Mouse (Mus musculus): ENCODE results near the gene Slc3a2. TPM values are rescaled to one million over a fixed set of nuclear protein-coding genes. Genes with fewer than 3 reads are reported as not detected.

Slc3a2 gene
- total and polyA plus RNA-seq, 3 experiments, result 41.0 to 61.1 (median 42.2) TPM

GRCm38 (mm10) chr19:8725081-8725613, 2.0 kb upstream of the Slc3a2 start:
- whole genome bisulfite sequencing, result 65% methylated on average over 4 of the region's 4 CpGs
- no peak for TF ChIP-seq CTCF (IDR thresholded peaks at IDR 0.05)
- TF ChIP-seq POLR2A (IDR thresholded peaks at IDR 0.05; ENCODE audit: insufficient read depth, low read depth, low read length), result no peak
- TF ChIP-seq EP300 (IDR thresholded peaks at IDR 0.05; ENCODE audit: insufficient read depth, low read depth, low read length), result no peak
- Histone ChIP-seq H3K79me2 (replicated peaks; ENCODE audit: control insufficient read depth, insufficient read depth, low read length) (no peaks in the 10 kb centered on the region; the same call in 1 of the 2 replicates), H3K4me1 (ENCODE audit: control insufficient read depth, insufficient read depth, low read length) (peaks cover 2% of the 10 kb centered on the region), H3K27me3 (ENCODE audit: control insufficient read depth, insufficient read depth, low read length) (no peaks in the 10 kb centered on the region), H3K4me3 (no peak overlapping the region), H3K9ac (ENCODE audit: low read depth, low read length) (no peak overlapping the region), H3K27ac (no peak overlapping the region), H3K36me3 (ENCODE audit: control insufficient read depth, insufficient read depth, low read length) (peaks cover 31% of the 10 kb centered on the region)
- no peak for DNase-seq
- intact Hi-C loops (cut with DNase I), result no loop called here

GRCm38 (mm10) chr19:8724392-8724791, 1.2 kb upstream of the Slc3a2 start:
- WGBS, result 10% methylated on average over 2 of the region's 2 CpGs
- DNase-seq, result no peak
- TF ChIP-seq EP300 (IDR thresholded peaks at IDR 0.05; ENCODE audit: insufficient read depth, low read depth, low read length), result no peak
- no peak for TF ChIP-seq CTCF (IDR thresholded peaks at IDR 0.05)
- no peak for TF ChIP-seq POLR2A (IDR thresholded peaks at IDR 0.05; ENCODE audit: insufficient read depth, low read depth, low read length)
- Histone ChIP-seq H3K36me3 (ENCODE audit: control insufficient read depth, insufficient read depth, low read length) (peaks cover 31% of the 10 kb centered on the region), H3K4me3 (peak overlapping the region; percentile 58; the same call in 1 of the 2 replicates), H3K79me2 (replicated peaks; ENCODE audit: control insufficient read depth, insufficient read depth, low read length) (no peaks in the 10 kb centered on the region; the same call in 1 of the 2 replicates), H3K4me1 (ENCODE audit: control insufficient read depth, insufficient read depth, low read length) (peaks cover 2% of the 10 kb centered on the region), H3K27me3 (ENCODE audit: control insufficient read depth, insufficient read depth, low read length) (no peaks in the 10 kb centered on the region), H3K27ac (no peak overlapping the region), H3K9ac (ENCODE audit: low read depth, low read length) (no peak overlapping the region)
- intact Hi-C loops (cut with DNase I), result loop anchor here (5.0 kb wide), 2 partner anchors 78 to 93 kb away; partner anchors contain the start of genes Ttc9c and Zbtb3

- peak in 1 of 2 experiments; percentile 35 for DNase-seq
- 1% methylated on average over 20 of the region's 20 CpGs for WGBS
- Histone ChIP-seq H3K36me3 (ENCODE audit: control insufficient read depth, insufficient read depth, low read length) (peaks cover 31% of the 10 kb centered on the region), H3K27me3 (ENCODE audit: control insufficient read depth, insufficient read depth, low read length) (no peaks in the 10 kb centered on the region), H3K79me2 (replicated peaks; ENCODE audit: control insufficient read depth, insufficient read depth, low read length) (no peaks in the 10 kb centered on the region; the same call in 1 of the 2 replicates), H3K9ac (ENCODE audit: low read depth, low read length) (peak overlapping the region; percentile 82), H3K27ac (peak overlapping the region; percentile 79), H3K4me3 (peak overlapping the region; percentile 58), H3K4me1 (ENCODE audit: control insufficient read depth, insufficient read depth, low read length) (peaks cover 2% of the 10 kb centered on the region)
- TF ChIP-seq EP300 (IDR thresholded peaks at IDR 0.05; ENCODE audit: insufficient read depth, low read depth, low read length), result no peak
- TF ChIP-seq POLR2A (IDR thresholded peaks at IDR 0.05; ENCODE audit: insufficient read depth, low read depth, low read length), result no peak
- no peak for TF ChIP-seq CTCF (IDR thresholded peaks at IDR 0.05)
- intact Hi-C loops (cut with DNase I), result loop anchor here (1.0 to 5.0 kb wide), 3 partner anchors 10 to 94 kb away; partner anchors contain the start of genes Ttc9c and Zbtb3
These were observed 591 bp upstream of the Slc3a2 start for GRCm38 (mm10) chr19:8723574-8724346.

- Histone ChIP-seq H3K27ac (peak overlapping the region; percentile 95), H3K4me3 (peak overlapping the region; percentile 80), H3K36me3 (ENCODE audit: control insufficient read depth, insufficient read depth, low read length) (peaks cover 31% of the 10 kb centered on the region), H3K9ac (ENCODE audit: low read depth, low read length) (peak overlapping the region; percentile 91), H3K79me2 (replicated peaks; ENCODE audit: control insufficient read depth, insufficient read depth, low read length) (no peaks in the 10 kb centered on the region; the same call in 1 of the 2 replicates), H3K4me1 (ENCODE audit: control insufficient read depth, insufficient read depth, low read length) (peaks cover 2% of the 10 kb centered on the region), H3K27me3 (ENCODE audit: control insufficient read depth, insufficient read depth, low read length) (no peaks in the 10 kb centered on the region)
- TF ChIP-seq EP300 (IDR thresholded peaks at IDR 0.05; ENCODE audit: insufficient read depth, low read depth, low read length), result no peak
- TF ChIP-seq CTCF (IDR thresholded peaks at IDR 0.05), result no peak
- no peak for TF ChIP-seq POLR2A (IDR thresholded peaks at IDR 0.05; ENCODE audit: insufficient read depth, low read depth, low read length)
- no peak for DNase-seq
- intact Hi-C loops (cut with DNase I), result loop anchor here (5.0 kb wide), 2 partner anchors 80 to 95 kb away; partner anchors contain the start of genes Ttc9c and Zbtb3
- under 1% methylated on average over 5 of the region's 5 CpGs for WGBS
These were observed 636 bp downstream of the Slc3a2 start for GRCm38 (mm10) chr19:8722559-8722906.

GRCm38 (mm10) chr19:8722021-8722420, 1.1 kb downstream of the Slc3a2 start:
- no peaks in the 10 kb centered on the region; the same call in 1 of the 2 replicates for H3K79me2 ChIP-seq (replicated peaks; ENCODE audit: control insufficient read depth, insufficient read depth, low read length)
- no peak overlapping the region; the same call in 1 of the 2 replicates for H3K27ac ChIP-seq
- 61% methylated on average over 4 of the region's 4 CpGs for WGBS
- TF ChIP-seq CTCF (IDR thresholded peaks at IDR 0.05), result no peak
- no peak for TF ChIP-seq POLR2A (IDR thresholded peaks at IDR 0.05; ENCODE audit: insufficient read depth, low read depth, low read length)
- TF ChIP-seq EP300 (IDR thresholded peaks at IDR 0.05; ENCODE audit: insufficient read depth, low read depth, low read length), result no peak
- no peak for DNase-seq
- H3K4me3 ChIP-seq, result no peak overlapping the region
- H3K4me1 ChIP-seq (ENCODE audit: control insufficient read depth, insufficient read depth, low read length), result peaks cover 2% of the 10 kb centered on the region
- H3K36me3 ChIP-seq (ENCODE audit: control insufficient read depth, insufficient read depth, low read length), result peaks cover 31% of the 10 kb centered on the region
- intact Hi-C loops (cut with DNase I), result loop anchor here (5.0 kb wide), 2 partner anchors 80 to 95 kb away; partner anchors contain the start of genes Ttc9c and Zbtb3
- H3K9ac ChIP-seq (ENCODE audit: low read depth, low read length), result no peak overlapping the region
- no peaks in the 10 kb centered on the region for H3K27me3 ChIP-seq (ENCODE audit: control insufficient read depth, insufficient read depth, low read length)
